Mouse (Mus musculus): ENCODE data around the gene Crtc2. TPM values are rescaled to one million over a fixed set of nuclear protein-coding genes. Genes with fewer than 3 reads are reported as not detected.

The Crtc2 gene
- total RNA-seq, 2 experiments from 2014 or later = 32.4 to 33.6 TPM

DNA sequence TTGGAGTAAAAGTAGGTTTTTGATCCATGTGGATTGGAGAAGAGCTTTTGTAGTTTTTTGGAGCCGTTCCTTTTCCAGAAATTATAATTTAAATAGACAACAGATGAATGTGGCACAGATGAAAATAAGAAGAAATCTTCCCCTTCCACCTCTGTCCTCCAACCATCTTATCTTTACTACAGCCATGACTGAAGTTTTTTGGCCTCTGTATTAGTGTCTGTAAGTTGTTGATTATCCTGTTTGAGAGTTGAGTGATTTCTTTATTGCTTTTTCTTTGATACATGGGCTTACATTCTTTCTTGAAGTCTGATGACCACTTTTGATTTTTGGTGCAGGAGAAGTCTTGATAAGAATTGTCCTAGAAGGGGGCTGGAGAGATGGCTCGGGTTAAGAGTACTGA is 40.7 kb downstream of the Crtc2 start:
- DNase-seq (ENCODE audit: low spot score in 2 of 2) = no peak

- DNase-seq (ENCODE audit: low spot score in 2 of 2) = no peak
These were observed 51.8 kb downstream of the Crtc2 start for GRCm38 (mm10) chr3:90305801-90306200.

DNA sequence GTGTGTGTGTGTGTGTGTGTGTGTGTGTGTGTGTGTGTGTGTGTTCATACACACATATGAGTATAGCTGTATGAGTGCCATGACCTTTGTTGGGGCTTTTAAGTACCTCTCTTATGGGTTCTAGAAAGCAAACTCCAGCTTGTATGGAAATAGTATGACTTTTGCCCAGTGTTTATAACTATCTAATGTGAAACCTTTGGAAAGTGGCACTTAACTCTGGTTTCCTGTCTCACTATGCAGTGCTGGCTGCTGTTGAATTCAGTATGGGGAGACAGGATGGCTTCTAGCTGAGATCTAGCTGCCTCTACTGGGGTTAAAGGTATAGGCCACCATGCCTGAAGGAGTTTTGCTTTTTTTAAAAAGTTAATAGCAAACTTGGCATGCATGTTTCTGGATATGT is 55.6 kb downstream of the Crtc2 start:
- no peak for DNase-seq (ENCODE audit: low spot score in 2 of 2)

- no peak for DNase-seq (ENCODE audit: low spot score in 2 of 2)
These were observed 59.4 kb downstream of the Crtc2 start for GRCm38 (mm10) chr3:90313367-90313766.

Small RNA genes lying within 50 kb of the gene (microRNA-seq; reads per million reads assigned to microRNA genes)
- gene Mir7012 = 0.23 to 0.28 reads per million in 2 experiments

Other genes with a start within 250 kb of the Crtc2 start
- gene 4933434E20Rik, start 202.5 kb upstream of the Crtc2 start, total RNA-seq (2021) = 10 to 100 TPM; 81.6 to 84.9 TPM
- gene Ubap2l, start 201.5 kb upstream of the Crtc2 start, total RNA-seq (2021) = 100 to 1,000 TPM; 182 to 186 TPM
- gene Tpm3, start 181.5 kb upstream of the Crtc2 start, total RNA-seq (2021) = 100 to 1,000 TPM; 193 to 202 TPM
- gene Nup210l, start 150.0 kb upstream of the Crtc2 start, total RNA-seq (2021) = under 1 TPM; 0.39 to 0.45 TPM
- 100 to 1,000 TPM; 697 to 821 TPM for gene Rps27, start 40.5 kb upstream of the Crtc2 start, total RNA-seq (2021)
- gene Rab13, start 40.5 kb upstream of the Crtc2 start, total RNA-seq (2021) = 10 to 100 TPM in 1 of 2 experiments, 1 to 10 TPM in 1; 8.1 to 10.9 TPM
- 10 to 100 TPM; 44.7 to 46.4 TPM for gene Jtb, start 22.6 kb upstream of the Crtc2 start, total RNA-seq (2021)
- gene Creb3l4, start 10.7 kb upstream of the Crtc2 start, total RNA-seq (2021) = not detected
- 10 to 100 TPM; 48.8 to 53.3 TPM for gene Slc39a1, start 6.0 kb upstream of the Crtc2 start, total RNA-seq (2021)
- 10 to 100 TPM; 22.4 to 24.4 TPM for gene Dennd4b, start 11.0 kb downstream of the Crtc2 start, total RNA-seq (2021)
- gene Gatad2b, start 39.0 kb downstream of the Crtc2 start, total RNA-seq (2021) = 10 to 100 TPM; 92.7 to 96.5 TPM
- gene Slc27a3, start 135.8 kb downstream of the Crtc2 start, total RNA-seq (2021) = 10 to 100 TPM; 15.2 to 19.1 TPM
- 10 to 100 TPM; 60.5 to 67.0 TPM for gene Ints3, start 179.5 kb downstream of the Crtc2 start, total RNA-seq (2021)
- 1 to 10 TPM; 4.2 to 6.5 TPM for gene Npr1, start 211.7 kb downstream of the Crtc2 start, total RNA-seq (2021)
- gene Ilf2, start 222.0 kb downstream of the Crtc2 start, total RNA-seq (2021) = 10 to 100 TPM; 86.0 to 87.9 TPM
- gene Snapin, start 236.9 kb downstream of the Crtc2 start, total RNA-seq (2021) = 10 to 100 TPM; 47.0 to 51.7 TPM

Data from layer of hippocampus, postnatal 14 days (tissue).